Mouse (Mus musculus): Measurements from ENCODE around the gene Hist1h4k. TPM values are rescaled to one million over a fixed set of nuclear protein-coding genes. Genes with fewer than 3 reads are reported as not detected.
A peak's percentile ranks its signal among the peaks of the same experiment; 100 is the strongest.
"Not testable (repeated sequence)": the region's sequence is repeated elsewhere in the genome, so short reads cannot be mapped to it uniquely, and the experiment has no call there.

Gene Hist1h4k
- total and polyA plus RNA-seq, 3 experiments: 19.1 to 3,283 TPM; not detected in 1

- Histone ChIP-seq H3K4me1 (ENCODE audit: control insufficient read depth in 1 of 2, insufficient read depth in 2 of 2, low read length in 2 of 2) (peaks cover 4 to 9% of the 10 kb centered on the region in 2 experiments), H3K27ac (ENCODE audit: control insufficient read depth, low read depth, low read length) (peak overlapping the region; percentile 80), H3K79me2 (ENCODE audit: control insufficient read depth, insufficient read depth, low read length, poor library complexity) (no peaks in the 10 kb centered on the region), H3K36me3 (ENCODE audit: control insufficient read depth in 1 of 2, insufficient read depth in 2 of 2, low read length in 2 of 2) (peaks cover 0 to 37% of the 10 kb centered on the region in 2 experiments; a peak in 2 of 4 replicates), H3K27me3 (ENCODE audit: control insufficient read depth in 1 of 2, insufficient read depth in 2 of 2, low read length in 2 of 2) (no peaks in the 10 kb centered on the region), H3K9ac (ENCODE audit: control insufficient read depth, low read depth, low read length, poor library complexity, severe bottlenecking) (peak overlapping the region; percentile 49), H3K4me3 (ENCODE audit: control insufficient read depth in 1 of 2, insufficient read depth in 1 of 2, low read depth in 2 of 2, low read length in 2 of 2) (peak overlapping the region; percentile 8 to 31), H3K9me3 (replicated peaks; ENCODE audit: insufficient read depth, low read length) (no peaks in the 10 kb centered on the region)
- peak; percentile 89 for DNase-seq (ENCODE audit: low read depth, low spot score)
- TF ChIP-seq UBTF (IDR thresholded peaks at IDR 0.05; ENCODE audit: borderline replicate concordance, insufficient read depth, low read depth, low read length) (no peak), MAFK (IDR thresholded peaks at IDR 0.05; ENCODE audit: borderline replicate concordance, low read depth, low read length) (no peak), POLR2AphosphoS5 (IDR thresholded peaks at IDR 0.05; ENCODE audit: borderline replicate concordance, low read depth, low read length) (peak; percentile 77; the same call in 1 of the 2 replicates)
These were observed 37.7 kb upstream of the Hist1h4k start for GRCm38 (mm10) chr13:21787760-21788593.

- DNase-seq (ENCODE audit: low read depth, low spot score): peak; percentile 97
- peak in 1 of 2 experiments; percentile 81; a peak in 2 of 4 replicates for TF ChIP-seq POLR2A (IDR thresholded peaks at IDR 0.05; ENCODE audit: control insufficient read depth in 1 of 2, insufficient read depth in 1 of 2, low read depth in 1 of 2, low read length in 2 of 2, poor library complexity in 1 of 2)
- not testable (repeated sequence) for H3K4me1 ChIP-seq (ENCODE audit: control insufficient read depth in 1 of 2, insufficient read depth in 2 of 2, low read length in 2 of 2); H3K9me3 ChIP-seq (replicated peaks; ENCODE audit: insufficient read depth, low read length); H3K79me2 ChIP-seq (ENCODE audit: control insufficient read depth, insufficient read depth, low read length, poor library complexity); H3K27me3 ChIP-seq (ENCODE audit: control insufficient read depth in 1 of 2, insufficient read depth in 2 of 2, low read length in 2 of 2)
- H3K27ac ChIP-seq (ENCODE audit: control insufficient read depth, low read depth, low read length): peak within 1 kb of the TSS; percentile 96
- H3K36me3 ChIP-seq (ENCODE audit: control insufficient read depth in 1 of 2, insufficient read depth in 2 of 2, low read length in 2 of 2): peaks cover 0 to 39% of the 10 kb centered on the region in 2 experiments; a peak in 2 of 4 replicates
- peak within 1 kb of the TSS; percentile 31 to 53 for H3K4me3 ChIP-seq (ENCODE audit: control insufficient read depth in 1 of 2, insufficient read depth in 1 of 2, low read depth in 2 of 2, low read length in 2 of 2)
- H3K9ac ChIP-seq (ENCODE audit: control insufficient read depth, low read depth, low read length, poor library complexity, severe bottlenecking): peak within 1 kb of the TSS; percentile 69
These were observed 36.8 kb upstream of the Hist1h4k start, which contains the start of the genes Hist1h2an and Hist1h2bp for GRCm38 (mm10) chr13:21786899-21787629. TSS of gene Hist1h2an (minus strand) at chr13:21787218. TSS of gene Hist1h2bp (plus strand) at chr13:21787461.

GRCm38 (mm10) chr13:21786189-21786898 is 36.0 kb upstream of the Hist1h4k start:
- H3K4me3 ChIP-seq (ENCODE audit: control insufficient read depth in 1 of 2, insufficient read depth in 1 of 2, low read depth in 2 of 2, low read length in 2 of 2): peak overlapping the region; percentile 16 to 53; a peak in 3 of 4 replicates
- H3K9ac ChIP-seq (ENCODE audit: control insufficient read depth, low read depth, low read length, poor library complexity, severe bottlenecking): peak overlapping the region; percentile 69
- H3K27ac ChIP-seq (ENCODE audit: control insufficient read depth, low read depth, low read length): peak overlapping the region; percentile 96
- peaks cover 0 to 43% of the 10 kb centered on the region in 2 experiments; a peak in 2 of 4 replicates for H3K36me3 ChIP-seq (ENCODE audit: control insufficient read depth in 1 of 2, insufficient read depth in 2 of 2, low read length in 2 of 2)
- H3K79me2 ChIP-seq (ENCODE audit: control insufficient read depth, insufficient read depth, low read length, poor library complexity): no peaks in the 10 kb centered on the region; the same call in 1 of the 2 replicates
- no peaks in the 10 kb centered on the region for H3K9me3 ChIP-seq (replicated peaks; ENCODE audit: insufficient read depth, low read length)
- peaks cover 2 to 9% of the 10 kb centered on the region in 2 experiments; a peak in 2 of 4 replicates for H3K4me1 ChIP-seq (ENCODE audit: control insufficient read depth in 1 of 2, insufficient read depth in 2 of 2, low read length in 2 of 2)
- TF ChIP-seq MAZ (IDR thresholded peaks at IDR 0.05; ENCODE audit: low read depth, low read length) (no peak), RCOR1 (IDR thresholded peaks at IDR 0.05; ENCODE audit: low read depth, low read length) (no peak), POLR2AphosphoS5 (IDR thresholded peaks at IDR 0.05; ENCODE audit: borderline replicate concordance, low read depth, low read length) (peak; percentile 90; the same call in 1 of the 2 replicates), ELF1 (IDR thresholded peaks at IDR 0.05; ENCODE audit: low read depth, low read length) (no peak), GABPA (IDR thresholded peaks at IDR 0.05; ENCODE audit: low read depth, low read length) (no peak), POLR2A (IDR thresholded peaks at IDR 0.05; ENCODE audit: control insufficient read depth in 1 of 2, insufficient read depth in 1 of 2, low read depth in 1 of 2, low read length in 2 of 2, poor library complexity in 1 of 2) (0 out of 4 replicates have a peak, but pooled peaks of 1 of the 2 experiments have one; percentile 25), HCFC1 (IDR thresholded peaks at IDR 0.05; ENCODE audit: low read depth, low read length) (no peak), MAX (IDR thresholded peaks at IDR 0.05; ENCODE audit: low read length) (no peak)
- DNase-seq (ENCODE audit: low read depth, low spot score): peak; percentile 89
- H3K27me3 ChIP-seq (ENCODE audit: control insufficient read depth in 1 of 2, insufficient read depth in 2 of 2, low read length in 2 of 2): no peaks in the 10 kb centered on the region
